Mouse (Mus musculus) hindbrain, embryonic 15.5 days (tissue): ENCODE measurements around the gene Rhox7b. TPM values are rescaled to one million over a fixed set of nuclear protein-coding genes. Genes with fewer than 3 reads are reported as not detected.
"Not testable (repeated sequence)": the region's sequence is repeated elsewhere in the genome, so short reads cannot be mapped to it uniquely, and the experiment has no call there.

ENCODE experiments used
- ATAC-seq: fragments of 200-750 bp; cut with Nextera tagmentation; 2 replicates; pipeline ENCODE4 v1.8.0; 2017; ENCODE audit warnings: low read depth, moderate number of reproducible peaks, moderate TSS enrichment; ENCODE audit not compliant: low FRiP score
- H3K27ac ChIP-seq: fragments of 300-500 bp; sonication (generic); replicated peaks from 2 replicates; pipeline ENCODE4 v1.5.1; 2015; ENCODE audit warnings: mild to moderate bottlenecking, inconsistent platforms
- H3K27me3 ChIP-seq: fragments of 300-500 bp; sonication (generic); 2 replicates; pipeline ENCODE4 v1.6.1; 2015; ENCODE audit warnings: control low read depth, inconsistent platforms
- H3K36me3 ChIP-seq: fragments of 300-500 bp; sonication (generic); 2 replicates; pipeline ENCODE4 v1.6.1; 2015; ENCODE audit warnings: control low read depth, inconsistent platforms
- H3K4me1 ChIP-seq: fragments of 300-500 bp; sonication (generic); replicated peaks from 2 replicates; pipeline ENCODE4 v1.6.1; 2015; ENCODE audit warnings: control low read depth, inconsistent platforms
- H3K4me2 ChIP-seq: fragments of 300-500 bp; sonication (generic); 2 replicates; pipeline ENCODE4 v1.6.1; 2015; ENCODE audit warnings: moderate library complexity, mild to moderate bottlenecking, inconsistent platforms
- H3K4me3 ChIP-seq: fragments of 300-500 bp; sonication (generic); 2 replicates; pipeline ENCODE4 v1.5.1; 2015; ENCODE audit warnings: mild to moderate bottlenecking, inconsistent platforms
- H3K9ac ChIP-seq: fragments of 300-500 bp; sonication (generic); 2 replicates; pipeline ENCODE4 v1.6.1; 2015; ENCODE audit warnings: inconsistent platforms
- H3K9me3 ChIP-seq: fragments of 300-500 bp; sonication (generic); 2 replicates; pipeline ENCODE4 v1.6.1; 2016; ENCODE audit warnings: control low read depth, inconsistent platforms
- WGBS: fragments of 180-500 bp; shearing (Covaris S2); methylation state at CpG from one replicate; pipeline ENCODE4 v1.1.7; 2015; 5-methylcytosine and 5-hydroxymethylcytosine counted together
- polyA plus RNA-seq: library from polyadenylated mRNA; unstranded; fragments of >200 nt; fragmentation: Nextera tagmentation; extraction: Ambion mirVana; gene quantifications from 2 replicates; pipeline ENCODE4 v1.2.1, GENCODE M21; 2015

The Rhox7b gene
- polyA plus RNA-seq, result not detected in 2 replicates

GRCm38 (mm10) chrX:37897132-37897531 is at the start of gene Rhox7b:
Gene Rhox7b (minus strand): TSS chrX:37897232.
- not testable (repeated sequence) for ATAC-seq, H3K27me3 ChIP-seq, H3K9me3 ChIP-seq, H3K4me3 ChIP-seq, H3K4me2 ChIP-seq, H3K27ac ChIP-seq, H3K9ac ChIP-seq, H3K36me3 ChIP-seq, H3K4me1 ChIP-seq
- 88% methylated on average over 9 of the region's 9 CpGs for whole genome bisulfite sequencing

- 76% methylated on average over 4 of the region's 4 CpGs for WGBS
- no peak overlapping the region for H3K4me3 ChIP-seq
- H3K27ac ChIP-seq, result no peak overlapping the region
- H3K9me3 ChIP-seq, result no peaks in the 10 kb centered on the region
- no peaks in the 10 kb centered on the region for H3K27me3 ChIP-seq
- no peaks in the 10 kb centered on the region for H3K36me3 ChIP-seq
- ATAC-seq, result no peak
- H3K4me2 ChIP-seq, result no peak overlapping the region
- no peaks in the 10 kb centered on the region for H3K4me1 ChIP-seq
- no peak overlapping the region for H3K9ac ChIP-seq
Observed at GRCm38 (mm10) chrX:37916311-37916710, 19.3 kb upstream of the Rhox7b start.

GRCm38 (mm10) chrX:37908581-37908980 is 11.5 kb upstream of the Rhox7b start:
- Histone ChIP-seq H3K36me3 (no peaks in the 10 kb centered on the region), H3K4me3 (no peak overlapping the region), H3K4me2 (no peak overlapping the region), H3K27ac (no peak overlapping the region), H3K9ac (no peak overlapping the region), H3K9me3 (no peaks in the 10 kb centered on the region), H3K4me1 (no peaks in the 10 kb centered on the region), H3K27me3 (no peaks in the 10 kb centered on the region)
- WGBS, result 62% methylated on average over 7 of the region's 7 CpGs
- ATAC-seq, result no peak

GRCm38 (mm10) chrX:37903727-37904126 is 6.7 kb upstream of the Rhox7b start:
- no peak for ATAC-seq
- Histone ChIP-seq H3K4me2 (no peak overlapping the region), H3K27ac (no peak overlapping the region), H3K36me3 (no peaks in the 10 kb centered on the region), H3K27me3 (no peaks in the 10 kb centered on the region), H3K9me3 (no peaks in the 10 kb centered on the region), H3K4me1 (no peaks in the 10 kb centered on the region), H3K4me3 (no peak overlapping the region), H3K9ac (no peak overlapping the region)
- WGBS, result 76% methylated on average over 5 of the region's 5 CpGs

GRCm38 (mm10) chrX:37901670-37902069 is 4.6 kb upstream of the Rhox7b start, which contains the start of gene Rhox9:
Gene Rhox9 (minus strand): TSS chrX:37901770.
- H3K27ac ChIP-seq, H3K4me3 ChIP-seq, H3K4me1 ChIP-seq, ATAC-seq, H3K9ac ChIP-seq, H3K9me3 ChIP-seq, H3K36me3 ChIP-seq, H3K4me2 ChIP-seq, H3K27me3 ChIP-seq: not testable (repeated sequence)
- 91% methylated on average over 10 of the region's 18 CpGs for WGBS

- no peaks in the 10 kb centered on the region for H3K9me3 ChIP-seq
- H3K36me3 ChIP-seq, result no peaks in the 10 kb centered on the region
- no peak for ATAC-seq
- no peak within 1 kb of the TSS for H3K4me2 ChIP-seq
- H3K27ac ChIP-seq, result no peak within 1 kb of the TSS
- no peak within 1 kb of the TSS for H3K4me3 ChIP-seq
- no peaks in the 10 kb centered on the region for H3K4me1 ChIP-seq
- 78% methylated on average over 4 of the region's 4 CpGs for WGBS
- H3K27me3 ChIP-seq, result no peaks in the 10 kb centered on the region
- no peak within 1 kb of the TSS for H3K9ac ChIP-seq
Observed at GRCm38 (mm10) chrX:37878844-37879243, 18.2 kb downstream of the Rhox7b start, which contains the start of gene Rhox8. Gene Rhox8 (minus strand): TSS chrX:37878944.

- Histone ChIP-seq H3K9me3 (no peaks in the 10 kb centered on the region), H3K27me3 (no peaks in the 10 kb centered on the region), H3K9ac (no peak overlapping the region), H3K4me3 (no peak overlapping the region), H3K27ac (no peak overlapping the region), H3K4me1 (no peaks in the 10 kb centered on the region), H3K4me2 (no peak overlapping the region), H3K36me3 (no peaks in the 10 kb centered on the region)
- WGBS, result 99% methylated on average over 2 of the region's 2 CpGs
- no peak for ATAC-seq
Observed at GRCm38 (mm10) chrX:37871641-37872040, 25.4 kb downstream of the Rhox7b start.

Other genes starting within 250 kb of the Rhox7b start
- not detected in 2 replicates for gene Rhox4g, start 245.9 kb downstream of the Rhox7b start, polyA plus RNA-seq
- not detected in 2 replicates for gene Rhox3h, start 228.5 kb downstream of the Rhox7b start, polyA plus RNA-seq
- gene Rhox2h, start 224.0 kb downstream of the Rhox7b start, polyA plus RNA-seq, result not detected in 2 replicates
- gene Rhox5, start 92.4 kb downstream of the Rhox7b start, polyA plus RNA-seq, result 0.22 and 1.4 TPM in 2 replicates
- not detected in 2 replicates for gene Rhox6, start 70.3 kb downstream of the Rhox7b start, polyA plus RNA-seq
- not detected in 2 replicates for gene Rhox7a, start 65.5 kb downstream of the Rhox7b start, polyA plus RNA-seq
- gene Rhox8, start 18.3 kb downstream of the Rhox7b start, polyA plus RNA-seq, result 0.17 TPM in 1 of 2 replicates, not detected in the other
- gene Rhox9, start 4.5 kb upstream of the Rhox7b start, polyA plus RNA-seq, result not detected in 2 replicates
- not detected in 2 replicates for gene Btg1-ps1, start 121.6 kb upstream of the Rhox7b start, polyA plus RNA-seq
- gene Btg1-ps2, start 145.9 kb upstream of the Rhox7b start, polyA plus RNA-seq, result not detected in 2 replicates
- gene Rhox10, start 169.2 kb upstream of the Rhox7b start, polyA plus RNA-seq, result not detected in 2 replicates
- not detected in 2 replicates for gene Rhox11, start 187.9 kb upstream of the Rhox7b start, polyA plus RNA-seq
- gene Rhox12, start 213.7 kb upstream of the Rhox7b start, polyA plus RNA-seq, result not detected in 2 replicates
- gene Rhox13, start 224.0 kb upstream of the Rhox7b start, polyA plus RNA-seq, result not detected in 2 replicates